Mouse (Mus musculus) adrenal gland, postnatal 36 days (tissue): ENCODE measurements around the gene Frat1. TPM values are rescaled to one million over a fixed set of nuclear protein-coding genes. Genes with fewer than 3 reads are reported as not detected.
"Not testable (repeated sequence)": the region's sequence is repeated elsewhere in the genome, so short reads cannot be mapped to it uniquely, and the experiment has no call there.

Experiments used
- DNase-seq, 2 experiments: peaks; one replicate each; pipeline ENCODE4 v3.0.0; 2021; ENCODE audit warnings: mixed read lengths in 1 of 2
- total RNA-seq, 2 experiments: library from RNA; stranded (reverse); gene quantifications; 2 replicates each; pipeline ENCODE4 v1.2.3; 2021

The Frat1 gene
- total RNA-seq, 2 experiments from 2014 or later: 4.9 to 7.8 TPM

DNA sequence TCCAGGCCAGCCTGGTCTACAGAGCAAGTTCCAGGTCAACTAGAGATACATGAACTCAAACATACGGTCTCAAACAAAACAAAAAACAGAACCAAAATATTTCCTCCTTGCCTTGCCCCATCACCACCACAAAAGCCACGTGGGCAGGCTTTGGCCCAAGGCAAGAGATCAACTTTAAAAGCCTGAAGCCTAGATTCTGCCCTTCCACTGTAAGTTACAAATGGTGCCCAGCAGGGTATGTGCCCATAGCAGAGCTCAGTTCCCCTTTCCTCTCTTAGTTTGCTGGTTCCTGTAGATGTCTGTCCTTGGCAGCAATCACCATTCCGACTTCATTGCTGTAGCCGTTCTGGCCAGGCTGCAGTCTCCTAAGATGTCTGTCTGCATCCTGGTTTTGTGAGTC lies 12.9 kb downstream of the Frat1 start:
- DNase-seq: no peak

DNA sequence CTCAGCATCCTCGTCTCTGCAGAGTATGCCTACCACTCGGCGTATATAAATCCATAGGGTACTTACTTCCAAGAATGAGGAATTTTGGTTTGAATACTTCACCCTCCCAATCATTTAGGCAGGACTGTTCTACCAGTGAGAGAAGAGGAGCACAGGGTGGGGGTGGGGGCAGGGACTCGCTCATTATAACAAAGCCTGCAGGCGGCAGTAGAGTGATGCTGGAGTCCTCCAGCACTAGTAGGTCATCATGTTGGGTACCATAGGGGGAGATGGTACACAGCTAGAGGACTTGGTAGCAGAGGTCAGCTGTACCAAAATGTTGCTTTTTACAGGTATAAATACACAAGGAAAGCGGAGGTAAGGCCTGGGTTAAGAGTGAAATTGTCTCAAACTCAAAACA lies 14.6 kb downstream of the Frat1 start:
- DNase-seq: no peak

DNA sequence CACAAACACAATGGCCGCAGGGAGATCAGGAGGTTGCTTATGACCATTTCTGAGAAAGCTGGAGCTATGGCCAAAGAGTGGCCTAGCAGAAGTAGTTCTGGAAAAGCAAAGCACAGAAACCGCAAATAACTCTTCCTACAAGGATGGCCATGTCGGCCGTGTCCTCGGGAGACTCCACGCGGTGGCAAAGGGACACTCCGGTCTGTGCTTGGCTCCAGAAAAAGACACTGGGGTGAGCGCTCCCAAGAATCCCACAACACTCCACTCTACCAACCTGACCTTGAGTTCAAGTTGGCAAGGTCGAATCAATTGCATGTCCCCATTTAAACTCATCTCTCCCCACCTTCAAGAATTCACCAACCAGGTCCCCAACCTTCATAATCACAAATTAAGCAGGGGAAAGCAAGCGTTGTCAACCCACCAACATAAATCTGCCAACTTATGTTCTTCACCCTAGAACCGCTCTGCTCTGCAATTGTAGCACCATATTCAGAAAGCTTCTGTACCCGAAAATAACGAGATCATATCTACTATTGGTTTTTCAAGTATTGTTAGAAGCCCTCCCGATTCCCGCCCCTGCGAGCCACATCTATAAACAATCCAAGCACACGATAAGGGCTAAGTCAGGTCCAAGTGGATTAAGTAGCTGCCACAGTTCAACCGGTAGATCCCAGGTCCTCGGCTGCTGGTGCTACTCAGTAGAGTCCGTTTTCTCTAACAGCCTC lies 16.8 kb downstream of the Frat1 start:
- DNase-seq: peak; percentile 66 to 68

GRCm38 (mm10) chr19:41847091-41847581 lies 17.4 kb downstream of the Frat1 start:
- DNase-seq: peak; percentile 65 to 72

DNA sequence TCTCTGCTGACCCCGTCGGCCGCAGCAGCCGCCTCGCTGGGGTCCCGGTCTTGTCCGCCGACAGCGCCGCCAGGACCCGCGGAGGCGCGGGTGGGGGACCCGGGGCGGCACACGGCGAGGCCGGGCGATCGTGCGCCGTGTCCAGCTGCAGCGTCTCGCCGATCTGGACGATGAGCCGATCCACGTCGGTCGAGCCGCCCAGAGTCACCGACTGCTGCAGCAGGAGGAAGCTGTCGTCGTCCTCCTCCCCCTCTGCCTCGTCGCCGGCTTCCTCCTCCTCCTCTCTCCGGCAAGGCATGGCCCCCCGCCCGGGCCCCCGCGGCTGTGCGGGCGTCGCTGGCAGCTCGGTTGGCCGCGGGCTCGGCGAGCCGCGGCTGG lies 17.8 kb downstream of the Frat1 start:
- DNase-seq: peak in 1 of 2 experiments; percentile 42

GRCm38 (mm10) chr19:41847992-41848851 lies 18.5 kb downstream of the Frat1 start, which contains the start of gene Frat2:
Gene Frat2, minus strand, starts transcription at chr19:41848132.
- peak; percentile 90 to 93 for DNase-seq

- DNase-seq: no peak
Observed at GRCm38 (mm10) chr19:41850021-41850718, 20.4 kb downstream of the Frat1 start.

DNA sequence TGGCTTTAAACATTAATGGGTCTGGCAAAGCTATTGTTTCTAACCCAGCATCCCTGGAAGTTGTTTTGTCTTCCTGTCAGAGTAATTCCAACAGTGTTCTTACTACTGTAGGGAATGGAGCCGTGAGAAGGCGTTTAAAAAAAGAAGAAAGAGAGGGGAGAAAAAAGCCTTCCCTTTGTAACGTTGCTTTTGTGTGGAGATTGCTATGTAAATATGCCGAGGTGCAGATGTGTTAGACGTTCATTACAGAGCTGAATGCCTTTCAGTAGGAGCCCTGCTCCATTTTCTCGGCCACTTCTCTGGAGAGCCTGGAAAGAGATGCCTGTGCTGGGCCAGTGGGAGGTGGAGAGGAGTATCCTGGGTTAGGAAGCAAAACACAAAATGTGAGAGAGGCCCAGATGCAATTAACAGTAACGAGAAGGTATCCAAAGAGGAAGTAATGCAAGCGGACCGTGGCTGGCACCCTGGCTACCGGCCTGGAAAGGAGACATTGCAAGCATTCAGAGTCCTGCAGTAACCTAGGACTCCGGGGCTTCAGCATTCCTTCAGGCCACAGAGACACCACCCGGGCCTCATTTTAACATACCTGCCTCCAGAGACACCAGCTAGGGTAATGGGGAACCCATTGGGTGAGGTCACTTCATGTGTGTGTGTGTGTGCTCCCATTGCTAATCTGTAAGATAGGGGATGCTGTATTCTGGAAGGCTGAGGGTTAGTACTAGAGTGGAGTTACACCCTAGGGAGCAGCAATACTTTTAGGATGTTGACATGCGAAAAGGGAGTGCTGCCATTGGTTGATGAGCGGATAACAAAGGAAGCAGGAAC lies 21.2 kb downstream of the Frat1 start:
- DNase-seq: no peak

GRCm38 (mm10) chr19:41852423-41852822 lies 22.7 kb downstream of the Frat1 start:
- DNase-seq: no peak

GRCm38 (mm10) chr19:41857086-41857762 lies 27.5 kb downstream of the Frat1 start:
- no peak for DNase-seq

GRCm38 (mm10) chr19:41857816-41858310 lies 28.1 kb downstream of the Frat1 start:
- DNase-seq: no peak

DNA sequence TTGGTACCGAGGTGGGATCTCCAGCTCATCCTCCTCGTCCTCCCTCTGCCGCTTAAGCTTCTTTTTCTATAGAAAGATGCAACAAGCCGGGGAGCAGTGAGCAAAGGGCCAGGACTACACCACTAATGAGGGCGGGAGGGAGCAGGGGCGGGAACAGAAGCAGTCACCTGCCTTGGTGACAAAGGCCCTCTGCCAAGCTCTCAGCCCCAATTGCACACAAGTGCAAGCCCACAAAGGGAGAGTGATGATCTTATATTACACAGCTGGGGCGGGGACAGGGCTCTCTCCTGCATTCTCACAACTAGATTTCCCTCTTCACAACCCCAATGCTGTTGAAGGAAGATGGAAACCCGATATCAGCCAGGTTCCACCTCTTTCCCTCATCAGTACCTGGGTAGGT lies 36.9 kb downstream of the Frat1 start:
- DNase-seq: no peak

- no peak for DNase-seq
Observed at GRCm38 (mm10) chr19:41869296-41869695, 39.5 kb downstream of the Frat1 start.

GRCm38 (mm10) chr19:41869946-41870345 lies 40.2 kb downstream of the Frat1 start:
- not testable (repeated sequence) for DNase-seq

DNA sequence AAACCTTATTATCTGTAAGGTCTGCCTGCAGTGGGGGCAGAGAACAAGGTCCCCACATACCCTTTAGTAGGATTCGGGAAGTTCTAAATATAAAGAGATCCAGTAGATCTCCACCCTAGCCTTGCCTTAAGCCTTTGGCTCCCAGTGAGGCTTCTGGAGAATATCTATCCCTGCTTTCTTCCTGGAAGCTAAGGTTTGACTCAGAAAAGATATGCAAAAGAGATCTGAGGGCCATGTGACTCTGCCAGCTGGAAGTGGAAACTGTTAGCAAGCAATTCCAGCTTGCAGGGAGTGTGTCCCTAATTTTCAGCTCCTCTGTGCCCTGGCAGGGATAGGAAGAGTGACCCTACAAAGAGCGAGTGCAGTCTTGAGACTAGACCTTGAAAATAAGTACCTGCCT lies 42.5 kb downstream of the Frat1 start:
- no peak for DNase-seq

- no peak for DNase-seq
Observed at GRCm38 (mm10) chr19:41874356-41874755, 44.6 kb downstream of the Frat1 start.

GRCm38 (mm10) chr19:41881842-41882241 lies 52.1 kb downstream of the Frat1 start:
- DNase-seq: no peak
